In the genomic region with DNA sequence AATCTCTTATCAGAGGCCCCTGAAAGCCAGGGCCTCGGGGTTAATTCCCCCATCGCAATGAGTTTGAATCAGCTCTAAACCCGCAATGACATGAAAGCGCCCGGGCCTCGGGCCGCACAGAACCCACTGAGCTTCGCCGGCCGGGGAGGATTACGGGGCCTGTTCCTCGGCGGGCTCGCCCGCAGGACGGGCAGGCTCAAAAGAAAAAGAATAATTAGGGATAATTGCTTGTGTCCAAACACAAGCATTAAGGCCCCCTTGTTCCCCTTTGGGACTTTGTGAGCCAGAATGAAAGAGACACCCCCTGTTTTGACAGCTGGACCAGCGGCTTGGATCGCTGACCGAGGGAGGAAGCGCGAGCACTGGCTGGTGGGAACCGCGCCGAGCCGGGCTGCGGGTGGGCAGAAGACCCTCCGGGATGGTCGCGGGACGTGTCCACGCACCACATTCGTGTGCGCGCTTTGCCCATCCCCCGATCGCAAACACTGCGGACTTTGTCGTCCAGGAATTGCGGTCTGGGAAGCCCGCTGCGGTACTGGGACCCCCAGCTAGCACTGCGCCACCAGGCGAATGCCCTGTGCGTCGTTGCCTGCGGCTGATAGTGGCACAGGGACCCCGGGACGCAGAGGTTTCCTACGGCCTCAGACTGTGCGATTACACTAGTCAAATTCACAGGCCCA, we compare ENCODE assay signal across 8 mouse cellular contexts.
DNase-seq lines count a peak whose midpoint lies in the region; ATAC-seq and TF ChIP-seq lines count a peak whose summit lies in the region.

No protein-coding gene starts in this region.

- H3K27me3 ChIP-seq in testis, adult 2 months (ENCODE audit: control insufficient read depth, insufficient read depth, low read length) = no peaks in the 10 kb centered on the region
- H3K27me3 ChIP-seq in forebrain, embryonic 16.5 days (replicated peaks; ENCODE audit: control insufficient read depth, insufficient read depth, low read length) = peaks cover 71% of the 10 kb centered on the region
- peaks cover 34% of the 10 kb centered on the region for H3K27me3 ChIP-seq in limb, embryonic 14.5 days (ENCODE audit: control insufficient read depth, insufficient read depth, low read length)
- H3K27me3 ChIP-seq in stomach, embryonic 15.5 days (replicated peaks) = peaks cover 29% of the 10 kb centered on the region

- H3K4me2 ChIP-seq in forebrain, embryonic 16.5 days (ENCODE audit: low read length) = peak overlapping the region; percentile 52
- peak overlapping the region; percentile 77 for H3K4me2 ChIP-seq in limb, embryonic 14.5 days (replicated peaks; ENCODE audit: low read depth, low read length, severe bottlenecking)
- peak overlapping the region; percentile 87 for H3K4me2 ChIP-seq in stomach, embryonic 15.5 days

- 0 out of 2 replicates have a peak, but pooled peaks have one; percentile 18 for TF ChIP-seq POLR2A in testis, adult 2 months (IDR thresholded peaks at IDR 0.05; ENCODE audit: control insufficient read depth, low read depth, low read length)
- no peak for TF ChIP-seq POLR2A in limb, embryonic 14.5 days (IDR thresholded peaks at IDR 0.05; ENCODE audit: borderline replicate concordance, extremely low read depth, insufficient read depth, insufficient read length)

- TF ChIP-seq CTCF in testis, adult 2 months (IDR thresholded peaks at IDR 0.05; ENCODE audit: control insufficient read depth, insufficient read depth, insufficient replicate concordance, low read depth, low read length) = no peak

- peaks cover 17% of the 10 kb centered on the region for H3K4me1 ChIP-seq in testis, adult 2 months (ENCODE audit: control insufficient read depth, insufficient read depth, low read length)
- peaks cover 14% of the 10 kb centered on the region for H3K4me1 ChIP-seq in forebrain, embryonic 16.5 days (replicated peaks; ENCODE audit: control insufficient read depth, insufficient read depth, low read length)
- H3K4me1 ChIP-seq in limb, embryonic 14.5 days (ENCODE audit: control insufficient read depth, insufficient read depth, low read length) = peaks cover 26% of the 10 kb centered on the region
- H3K4me1 ChIP-seq in stomach, embryonic 15.5 days = peaks cover 24% of the 10 kb centered on the region

- H3K27ac ChIP-seq in testis, adult 2 months (ENCODE audit: control insufficient read depth, insufficient read depth, low read depth, low read length) = no peak overlapping the region
- H3K27ac ChIP-seq in forebrain, embryonic 16.5 days (ENCODE audit: low read length) = no peak overlapping the region
- no peak overlapping the region for H3K27ac ChIP-seq in limb, embryonic 14.5 days (replicated peaks; ENCODE audit: low read depth, low read length)
- no peak overlapping the region for H3K27ac ChIP-seq in stomach, embryonic 15.5 days

- under 1% methylated on average over 50 of the region's 50 CpGs for WGBS in forebrain, embryonic 16.5 days
- 3% methylated on average over 49 of the region's 50 CpGs for WGBS in limb, embryonic 14.5 days
- 3% methylated on average over 50 of the region's 50 CpGs for WGBS in stomach, embryonic 15.5 days

- no peaks in the 10 kb centered on the region for H3K9me3 ChIP-seq in forebrain, embryonic 16.5 days (ENCODE audit: control insufficient read depth, low read length)
- no peaks in the 10 kb centered on the region for H3K9me3 ChIP-seq in limb, embryonic 14.5 days (ENCODE audit: control insufficient read depth, low read length)
- no peaks in the 10 kb centered on the region for H3K9me3 ChIP-seq in stomach, embryonic 15.5 days

- DNase-seq in testis, postnatal 14 days (ENCODE audit: low spot score) = no peak
- no peak for DNase-seq in limb, embryonic 14.5 days (ENCODE audit: low spot score)
- DNase-seq in right cerebral cortex, postnatal 10 days (ENCODE audit: low spot score in 2 of 2) = no peak

- H3K4me3 ChIP-seq in testis, adult 2 months (ENCODE audit: control insufficient read depth, low read depth, low read length) = peak overlapping the region; percentile 61
- peak overlapping the region; percentile 32 for H3K4me3 ChIP-seq in forebrain, embryonic 16.5 days (replicated peaks; ENCODE audit: low read length)
- H3K4me3 ChIP-seq in limb, embryonic 14.5 days (replicated peaks; ENCODE audit: low read length) = peak overlapping the region; percentile 40
- peak overlapping the region; percentile 36 for H3K4me3 ChIP-seq in stomach, embryonic 15.5 days (replicated peaks)

- H3K36me3 ChIP-seq in testis, adult 2 months (ENCODE audit: control insufficient read depth, insufficient read depth, low read length) = no peaks in the 10 kb centered on the region
- H3K36me3 ChIP-seq in forebrain, embryonic 16.5 days (ENCODE audit: control insufficient read depth, insufficient read depth) = no peaks in the 10 kb centered on the region
- H3K36me3 ChIP-seq in limb, embryonic 14.5 days (ENCODE audit: control insufficient read depth, insufficient read depth, low read length) = no peaks in the 10 kb centered on the region
- no peaks in the 10 kb centered on the region for H3K36me3 ChIP-seq in stomach, embryonic 15.5 days

- no peak for ATAC-seq in forebrain, embryonic 16.5 days
- peak; percentile 48; the same call in 1 of the 2 replicates for ATAC-seq in limb, embryonic 14.5 days (ENCODE audit: low FRiP score, low read depth)
- peak; percentile 47; the same call in 1 of the 2 replicates for ATAC-seq in stomach, embryonic 15.5 days (ENCODE audit: insufficient read depth, low FRiP score, low read depth)
- no peak for ATAC-seq in cerebellum, adult (ENCODE audit: insufficient number of reproducible peaks, low FRiP score, low TSS enrichment)
- ATAC-seq in activated CD4-positive, CD25-positive, alpha-beta regulatory T cell, adult 4 months = no peak

- peak overlapping the region; percentile 10; the same call in 1 of the 2 replicates for H3K9ac ChIP-seq in forebrain, embryonic 16.5 days (replicated peaks; ENCODE audit: low read depth, low read length)
- peak overlapping the region; percentile 44 for H3K9ac ChIP-seq in limb, embryonic 14.5 days (ENCODE audit: low read depth, low read length, severe bottlenecking)
- peak overlapping the region; percentile 13; the same call in 1 of the 2 replicates for H3K9ac ChIP-seq in stomach, embryonic 15.5 days

Comparison
In these comparisons a context has a peak if more than half of its experiments do, and no peak if none do; other contexts are left out.
1. ATAC-seq: peak in limb, embryonic 14.5 days (single experiment) and stomach, embryonic 15.5 days (single experiment); none in forebrain, embryonic 16.5 days (single experiment), cerebellum, adult (single experiment) and activated CD4-positive, CD25-positive, alpha-beta regulatory T cell, adult 4 months (single experiment).
2. Peak in every context shown above with its lines, with median percentiles within 50 percentile points of each other: H3K4me3 ChIP-seq, H3K4me2 ChIP-seq and H3K9ac ChIP-seq.